Mouse (Mus musculus) limb, embryonic 11.5 days (tissue): ENCODE measurements at regions not wholly inside any gene's neighbourhood (a gene's known extent, or its start where the extent isn't known, plus 50 kb on each side); places are given as distances from the start of the nearest gene placed in this dataset.

Experiments
- ATAC-seq: fragments of 200-750 bp; cut with Nextera tagmentation; 2 replicates; pipeline ENCODE4 v1.8.0; 2017; ENCODE audit warnings: low read depth; ENCODE audit not compliant: insufficient number of reproducible peaks, low FRiP score, low TSS enrichment
- DNase-seq: peaks from one replicate; pipeline ENCODE4 v3.0.0-alpha.2; 2015; ENCODE audit warnings: low spot score
- H3K27ac ChIP-seq: fragments of 300-500 bp; sonication (generic); replicated peaks from 2 replicates; pipeline ENCODE4 v1.5.1; 2014; ENCODE audit warnings: low read depth, mild to moderate bottlenecking, low read length
- H3K27me3 ChIP-seq: fragments of 300-500 bp; sonication (generic); 2 replicates; pipeline ENCODE4 v1.6.1; 2014; ENCODE audit warnings: mild to moderate bottlenecking, low read length, mixed read lengths; ENCODE audit not compliant: control insufficient read depth, insufficient read depth
- H3K36me3 ChIP-seq: fragments of 300-500 bp; sonication (generic); 2 replicates; pipeline ENCODE4 v1.6.1; 2014; ENCODE audit warnings: mild to moderate bottlenecking, low read length, moderate library complexity, mixed read lengths; ENCODE audit not compliant: control insufficient read depth, insufficient read depth
- H3K4me1 ChIP-seq: fragments of 300-500 bp; sonication (generic); 2 replicates; pipeline ENCODE4 v1.6.1; 2014; ENCODE audit warnings: low read length, mixed read lengths; ENCODE audit not compliant: control insufficient read depth, insufficient read depth
- H3K4me2 ChIP-seq: fragments of 300-500 bp; sonication (generic); 2 replicates; pipeline ENCODE4 v1.6.1; 2014; ENCODE audit warnings: low read depth, mild to moderate bottlenecking, moderate library complexity; ENCODE audit not compliant: severe bottlenecking
- H3K4me3 ChIP-seq: fragments of 300-500 bp; sonication (generic); 2 replicates; pipeline ENCODE4 v1.5.1; 2014; ENCODE audit warnings: low read depth, low read length
- H3K9ac ChIP-seq: fragments of 300-500 bp; sonication (generic); 2 replicates; pipeline ENCODE4 v1.6.1; 2014; ENCODE audit warnings: mild to moderate bottlenecking, low read length
- H3K9me3 ChIP-seq: fragments of 300-500 bp; sonication (generic); 2 replicates; pipeline ENCODE4 v1.6.1; 2016; ENCODE audit warnings: low read length; ENCODE audit not compliant: control insufficient read depth
- WGBS: fragments of 180-500 bp; shearing (Covaris S2); extraction: QIAGEN DNeasy Blood & Tissue Kit; methylation state at CpG from one replicate; pipeline ENCODE4 v1.1.7; 2014; 5-methylcytosine and 5-hydroxymethylcytosine counted together

DNA sequence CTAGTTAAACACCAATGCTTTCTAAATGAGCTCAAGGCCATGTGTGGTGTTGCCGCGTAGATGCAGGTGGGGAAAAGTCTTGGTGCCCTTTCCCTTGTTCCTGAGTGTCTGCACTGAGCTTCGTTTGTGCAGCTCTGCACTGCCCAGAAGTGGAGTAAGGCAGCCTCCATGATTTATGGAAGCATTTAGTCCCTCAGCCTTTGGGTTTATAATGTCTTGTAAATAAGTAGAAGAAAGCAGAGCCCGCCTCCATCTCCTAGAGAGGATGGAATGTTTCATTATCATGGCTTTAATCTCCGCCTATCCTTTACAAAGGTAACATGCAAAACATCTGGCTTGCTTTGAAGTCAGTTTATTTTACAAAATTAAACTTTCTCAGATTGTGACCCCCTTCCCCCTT is 105.5 kb upstream of the Ednra start:
- Histone ChIP-seq H3K4me1 (peaks cover 21% of the 10 kb centered on the region), H3K9me3 (no peaks in the 10 kb centered on the region), H3K27ac (peak overlapping the region; percentile 93), H3K9ac (no peak overlapping the region), H3K4me2 (no peak overlapping the region), H3K36me3 (no peaks in the 10 kb centered on the region), H3K4me3 (no peak overlapping the region), H3K27me3 (no peaks in the 10 kb centered on the region)
- DNase-seq (peak; percentile 70), ATAC-seq (peak; percentile 86)
- WGBS, result 12% methylated on average over 5 of the region's 5 CpGs

DNA sequence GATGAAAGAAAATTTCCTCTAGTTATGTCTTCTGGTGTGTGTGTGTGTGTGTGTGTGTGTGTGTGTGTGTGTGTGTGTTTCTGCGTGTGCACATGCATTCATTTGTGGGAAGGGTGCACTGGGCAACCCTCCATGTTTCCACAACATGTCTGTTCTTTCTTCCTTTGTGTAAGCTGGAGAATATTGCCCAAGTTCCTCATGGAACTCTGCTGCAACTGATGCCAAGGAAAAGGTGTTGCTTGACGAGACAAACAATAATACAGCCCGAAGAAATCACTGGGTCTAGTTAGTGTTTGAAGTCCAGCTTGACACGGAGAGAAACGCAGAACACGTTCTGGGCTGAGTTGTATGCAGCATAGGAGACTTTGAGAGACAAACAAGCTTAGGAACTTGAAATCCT is 110.0 kb upstream of the Ednra start:
- DNase-seq (peak; percentile 20), ATAC-seq (no peak)
- no peak overlapping the region for H3K27ac ChIP-seq
- 56% methylated on average over 6 of the region's 6 CpGs for WGBS
- H3K4me2 ChIP-seq, result no peak overlapping the region
- no peaks in the 10 kb centered on the region for H3K36me3 ChIP-seq
- no peaks in the 10 kb centered on the region for H3K9me3 ChIP-seq
- peaks cover 10% of the 10 kb centered on the region for H3K4me1 ChIP-seq
- no peak overlapping the region for H3K4me3 ChIP-seq
- H3K9ac ChIP-seq, result no peak overlapping the region
- H3K27me3 ChIP-seq, result no peaks in the 10 kb centered on the region

DNA sequence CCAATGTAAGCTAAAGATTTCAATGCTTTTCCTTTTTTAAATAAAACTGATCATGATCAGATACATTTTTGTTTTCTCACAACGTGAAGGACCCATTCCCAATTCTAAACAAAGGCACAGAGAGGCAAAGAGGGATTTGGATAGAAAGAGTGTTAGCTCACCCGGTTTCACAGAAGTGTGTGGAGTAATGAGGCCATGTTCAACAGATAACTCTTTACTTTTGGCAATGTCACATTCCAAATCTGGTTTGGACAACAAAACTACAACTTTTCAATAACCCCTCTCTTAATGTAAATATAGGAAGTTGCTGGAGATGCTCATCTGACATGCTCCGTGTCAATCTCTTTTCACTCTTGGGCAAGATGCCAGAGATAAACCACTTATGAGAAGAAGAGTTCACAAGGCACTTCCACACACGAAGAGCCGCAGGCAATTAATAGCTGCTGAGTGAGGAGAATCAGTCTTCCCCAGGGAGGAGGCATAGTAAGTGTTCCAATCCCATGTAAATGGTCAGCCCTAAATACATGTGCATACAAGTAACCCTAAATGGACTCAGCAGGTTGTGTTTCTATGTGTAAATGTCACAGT is 112.7 kb upstream of the Ednra start:
- peak; percentile 6 for DNase-seq
- WGBS, result 90% methylated on average over 5 of the region's 5 CpGs
- no peak overlapping the region for H3K4me3 ChIP-seq

DNA sequence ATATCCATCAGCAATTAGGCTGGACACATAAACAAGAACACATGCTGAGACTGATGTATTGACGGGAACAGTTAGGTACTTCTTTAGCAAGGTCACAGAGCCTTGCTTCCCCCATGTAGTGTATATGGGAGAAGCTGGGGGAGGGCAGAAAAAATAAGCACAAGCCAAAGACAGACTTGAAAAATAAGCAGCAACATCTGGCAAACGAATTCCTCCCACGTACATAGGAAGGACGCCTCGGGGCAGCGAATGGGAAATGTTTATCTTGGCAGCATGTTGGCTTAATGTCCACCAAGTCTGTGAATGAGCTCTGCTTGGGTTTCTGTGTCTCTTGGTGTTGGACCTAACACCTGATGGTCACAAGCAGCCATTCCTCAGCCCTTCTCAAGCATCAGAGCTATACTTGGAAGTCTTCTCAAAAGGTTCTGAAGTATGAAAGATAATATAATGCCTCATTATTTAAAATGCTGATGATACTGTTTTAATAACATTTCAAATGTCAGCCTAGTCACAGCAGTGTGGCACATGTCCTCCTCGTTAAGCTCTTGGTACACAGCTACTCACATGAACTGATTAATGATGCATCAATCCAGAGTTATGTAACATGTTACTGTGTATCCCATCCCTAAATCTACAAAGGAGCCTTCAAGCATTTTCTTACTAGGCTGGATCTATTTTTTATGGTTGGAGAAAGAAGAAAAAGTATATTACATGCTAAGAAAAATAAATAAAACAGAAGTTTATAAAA is 118.3 kb upstream of the Ednra start:
- no peaks in the 10 kb centered on the region for H3K27me3 ChIP-seq
- peak; percentile 22 for DNase-seq
- H3K4me1 ChIP-seq, result no peaks in the 10 kb centered on the region
- no peak for ATAC-seq
- no peak overlapping the region for H3K4me2 ChIP-seq
- H3K36me3 ChIP-seq, result no peaks in the 10 kb centered on the region
- no peak overlapping the region for H3K4me3 ChIP-seq
- H3K9me3 ChIP-seq, result no peaks in the 10 kb centered on the region
- no peak overlapping the region for H3K9ac ChIP-seq
- WGBS, result 40% methylated on average over 7 of the region's 7 CpGs
- no peak overlapping the region for H3K27ac ChIP-seq

More for the DNA sequence above, 112.7 kb upstream of the Ednra start:
- no peaks in the 10 kb centered on the region for H3K27me3 ChIP-seq
- H3K36me3 ChIP-seq, result no peaks in the 10 kb centered on the region
- no peak overlapping the region for H3K4me2 ChIP-seq
- no peak overlapping the region for H3K9ac ChIP-seq
- H3K4me1 ChIP-seq, result peaks cover 4% of the 10 kb centered on the region; the same call in 1 of the 2 replicates
- H3K9me3 ChIP-seq, result no peaks in the 10 kb centered on the region
- no peak overlapping the region for H3K27ac ChIP-seq
- no peak for ATAC-seq

DNA sequence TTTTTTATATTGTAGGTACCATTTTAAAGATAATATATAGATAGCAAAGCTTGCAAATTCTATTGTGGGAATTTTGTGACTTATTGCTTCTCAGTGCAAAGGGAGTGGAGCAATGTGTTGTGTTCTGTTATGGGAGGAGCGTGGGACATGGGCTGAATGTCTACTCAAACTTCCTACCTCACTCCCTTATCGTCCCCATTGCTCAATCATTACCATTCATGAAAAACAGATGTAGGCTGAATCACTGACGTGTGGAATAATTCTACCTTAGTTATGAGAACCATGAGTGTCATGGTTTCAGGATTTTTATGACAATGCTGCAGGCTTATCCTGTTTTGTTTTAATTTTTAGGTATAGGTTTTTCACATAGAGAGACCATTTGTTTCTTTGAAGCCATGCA is 119.0 kb upstream of the Ednra start:
- no peaks in the 10 kb centered on the region for H3K36me3 ChIP-seq
- 41% methylated on average over 3 of the region's 3 CpGs for WGBS
- H3K9ac ChIP-seq, result no peak overlapping the region
- H3K27me3 ChIP-seq, result no peaks in the 10 kb centered on the region
- H3K4me1 ChIP-seq, result no peaks in the 10 kb centered on the region
- ATAC-seq, result no peak
- DNase-seq, result peak; percentile 8
- H3K27ac ChIP-seq, result no peak overlapping the region
- H3K4me2 ChIP-seq, result no peak overlapping the region
- no peak overlapping the region for H3K4me3 ChIP-seq
- no peaks in the 10 kb centered on the region for H3K9me3 ChIP-seq

DNA sequence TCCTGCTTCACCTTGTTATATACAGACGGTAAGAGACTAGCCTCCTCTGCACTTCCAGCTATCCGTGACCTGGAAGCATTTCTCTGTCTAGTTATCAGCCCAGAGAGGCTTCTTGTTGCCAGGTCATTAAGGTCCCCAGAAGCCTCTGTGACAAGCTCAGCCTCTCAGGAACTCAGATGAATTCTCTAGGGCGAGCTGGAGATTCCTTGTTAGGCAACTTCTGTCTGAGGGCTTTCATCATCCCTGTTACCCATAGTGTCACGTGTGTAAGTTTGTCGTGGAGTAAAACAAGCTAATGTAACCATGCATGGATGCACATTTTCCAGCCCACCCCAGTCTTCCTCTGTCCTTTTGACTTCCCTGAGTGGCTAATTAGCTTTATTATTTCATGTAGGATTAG is 126.3 kb upstream of the Ednra start:
- Histone ChIP-seq H3K4me3 (no peak overlapping the region), H3K9me3 (no peaks in the 10 kb centered on the region), H3K4me2 (no peak overlapping the region), H3K36me3 (no peaks in the 10 kb centered on the region), H3K4me1 (no peaks in the 10 kb centered on the region), H3K9ac (no peak overlapping the region), H3K27ac (no peak overlapping the region), H3K27me3 (no peaks in the 10 kb centered on the region)
- 81% methylated on average over 5 of the region's 5 CpGs for WGBS
- no peak for DNase-seq
- no peak for ATAC-seq

DNA sequence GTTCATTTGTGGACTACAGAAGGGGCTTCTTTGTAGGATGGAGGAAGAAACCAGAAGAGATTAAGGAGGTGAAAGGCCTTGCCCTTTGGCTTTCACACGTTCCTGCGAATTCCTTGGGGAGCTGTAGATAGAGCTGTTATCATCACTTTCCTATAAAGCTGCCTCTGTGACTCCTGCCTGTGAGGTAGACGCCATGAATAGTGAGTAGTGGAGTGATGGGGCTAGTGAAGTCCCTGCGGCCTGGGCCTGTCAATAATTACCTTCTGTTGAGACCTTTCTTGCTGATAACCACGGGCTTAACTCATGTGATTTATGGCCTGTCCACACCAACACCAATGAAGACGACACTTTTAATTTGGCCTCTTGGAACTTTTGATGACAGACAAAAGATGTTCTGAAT is 146.0 kb upstream of the Ednra start:
- Histone ChIP-seq H3K9ac (no peak overlapping the region), H3K36me3 (no peaks in the 10 kb centered on the region), H3K27ac (no peak overlapping the region), H3K4me1 (no peaks in the 10 kb centered on the region), H3K9me3 (no peaks in the 10 kb centered on the region), H3K4me3 (no peak overlapping the region), H3K4me2 (no peak overlapping the region), H3K27me3 (no peaks in the 10 kb centered on the region)
- 12% methylated on average over 6 of the region's 6 CpGs for WGBS
- DNase-seq (no peak), ATAC-seq (no peak)

DNA sequence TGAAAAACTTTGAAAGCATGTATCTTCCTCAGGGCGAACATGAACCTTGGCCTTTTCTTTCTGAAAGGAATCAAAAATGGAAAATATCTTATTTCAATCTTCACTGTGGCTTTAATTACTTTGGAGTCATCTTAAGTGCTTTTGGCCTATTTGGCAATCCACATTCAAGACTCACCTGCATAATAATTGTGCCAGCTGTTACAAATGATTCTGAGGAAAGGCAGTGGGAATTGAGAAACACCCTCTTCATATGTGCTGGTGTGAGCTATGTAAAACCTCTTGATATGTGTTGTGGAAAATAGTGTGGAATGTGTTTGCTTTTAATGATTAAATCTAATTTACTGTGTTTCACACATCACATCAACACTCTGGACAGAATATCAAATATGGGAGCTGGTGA is 148.5 kb upstream of the Ednra start:
- Histone ChIP-seq H3K9me3 (no peaks in the 10 kb centered on the region), H3K36me3 (no peaks in the 10 kb centered on the region), H3K27me3 (no peaks in the 10 kb centered on the region), H3K4me1 (no peaks in the 10 kb centered on the region), H3K4me3 (no peak overlapping the region), H3K27ac (no peak overlapping the region), H3K9ac (no peak overlapping the region), H3K4me2 (no peak overlapping the region)
- no peak for DNase-seq
- 98% methylated on average over 1 of the region's 1 CpGs for WGBS
- no peak for ATAC-seq

DNA sequence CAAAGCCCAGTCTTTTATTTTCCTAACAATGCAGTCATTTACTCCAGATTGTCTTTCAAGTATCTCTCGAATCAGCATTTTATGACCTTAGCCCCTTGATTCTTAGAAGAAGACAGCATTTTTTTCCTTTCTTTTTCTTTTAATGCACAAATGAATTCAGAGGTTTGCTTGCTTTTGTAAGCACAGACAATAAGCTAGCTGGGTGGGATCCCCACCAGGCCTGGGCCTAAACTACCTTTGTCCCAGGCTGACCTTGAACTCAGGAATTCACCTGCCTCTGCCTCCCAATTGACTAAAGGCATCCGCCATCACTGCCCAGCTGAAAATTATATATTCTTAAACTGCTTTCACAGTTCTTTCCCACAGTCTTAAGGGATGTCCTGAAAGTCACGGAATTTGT is 195.5 kb upstream of the Ednra start:
- Histone ChIP-seq H3K27me3 (no peaks in the 10 kb centered on the region), H3K36me3 (no peaks in the 10 kb centered on the region), H3K4me2 (no peak overlapping the region), H3K9ac (no peak overlapping the region), H3K4me3 (no peak overlapping the region), H3K27ac (no peak overlapping the region), H3K4me1 (no peaks in the 10 kb centered on the region), H3K9me3 (no peaks in the 10 kb centered on the region)
- DNase-seq (no peak), ATAC-seq (no peak)
- 88% methylated on average over 3 of the region's 3 CpGs for WGBS
